Mouse (Mus musculus) left cerebral cortex, postnatal 14 days (tissue): ENCODE measurements around the gene Phgdh. TPM values are rescaled to one million over a fixed set of nuclear protein-coding genes. Genes with fewer than 3 reads are reported as not detected.

ENCODE experiments used
- DNase-seq, 2 experiments: peaks; one replicate each; pipeline ENCODE4 v3.0.0; 2021 to 2022; ENCODE audit warnings: low spot score in 2 of 2, mixed read lengths in 1 of 2
- intact Hi-C: fragments of 180-260 bp; cut with DNase I; formaldehyde crosslinking; loops from one replicate; pipeline ENCODE4 v1.15.1; 2025
- total RNA-seq, 2 experiments: library from RNA; stranded (reverse); gene quantifications; 2 replicates each; pipeline ENCODE4 v1.2.3; 2021

The Phgdh gene
- total RNA-seq, 2 experiments from 2014 or later: 52.4 to 60.3 TPM

GRCm38 (mm10) chr3:98355344-98356025, 15.7 kb upstream of the Phgdh start:
- intact Hi-C loops: no loop called here
- no peak for DNase-seq

GRCm38 (mm10) chr3:98353892-98354291, 14.1 kb upstream of the Phgdh start:
- intact Hi-C loops: no loop called here
- peak; percentile 89 to 90 for DNase-seq

DNA sequence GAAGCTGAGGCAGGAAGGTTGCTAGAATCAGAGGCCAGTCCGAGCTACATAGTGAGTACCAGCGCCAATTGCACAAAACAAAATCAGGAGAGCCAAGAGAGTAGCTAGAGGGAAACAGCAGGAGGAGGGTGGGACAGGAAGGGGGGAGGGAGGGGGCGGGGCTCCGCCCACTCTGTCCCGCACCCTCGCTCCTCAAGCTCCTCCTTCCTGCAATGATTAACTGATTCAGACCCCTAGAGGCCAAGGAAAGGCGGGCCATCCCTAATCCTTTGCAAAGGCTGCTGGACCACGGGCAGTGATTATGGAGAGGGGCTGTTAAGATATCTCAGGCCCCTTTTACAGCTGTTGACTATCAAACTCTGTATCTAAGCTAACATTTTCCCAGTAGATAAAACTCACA, 8.9 kb upstream of the Phgdh start:
- intact Hi-C loops: no loop called here
- DNase-seq: no peak

DNA sequence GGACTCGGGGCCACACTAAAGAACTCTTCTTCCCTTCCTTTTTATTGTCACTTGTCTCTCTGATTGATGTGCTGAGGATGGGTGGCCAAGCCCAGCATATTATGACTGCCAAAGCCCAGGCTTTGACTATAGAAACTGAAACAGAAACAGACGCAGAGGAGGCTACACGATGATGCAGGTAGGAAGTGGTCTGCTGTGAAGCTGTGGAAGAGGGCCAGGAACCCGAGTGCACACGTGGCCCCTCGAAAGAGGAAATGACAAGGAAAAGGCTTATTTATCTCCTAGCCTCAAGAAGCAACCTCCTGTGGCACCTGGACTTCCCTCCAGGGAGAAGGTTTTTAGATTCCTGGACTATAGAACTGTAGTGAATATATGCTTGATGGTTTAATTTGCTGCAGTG, 8.3 kb upstream of the Phgdh start:
- no peak for DNase-seq
- intact Hi-C loops: no loop called here

DNA sequence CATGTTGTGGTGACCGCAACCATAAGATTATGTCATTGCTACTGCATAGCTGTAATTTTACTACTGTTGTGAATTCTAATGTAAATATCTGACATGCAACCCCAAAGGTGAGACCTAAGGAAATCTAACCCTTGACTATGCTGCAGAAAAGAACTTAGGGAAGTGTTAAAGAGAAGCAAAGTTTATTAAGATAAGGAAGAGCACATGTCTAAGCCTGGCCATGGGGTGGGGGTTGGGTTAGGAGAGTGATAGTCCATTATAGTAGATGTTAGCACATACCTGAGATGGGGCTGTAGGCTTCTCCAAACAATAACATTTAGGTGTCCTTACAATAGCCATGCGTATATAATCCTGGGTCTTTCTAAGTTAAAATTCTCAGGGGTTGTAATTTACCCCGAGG, 3.4 kb upstream of the Phgdh start:
- intact Hi-C loops: no loop called here
- DNase-seq: no peak

DNA sequence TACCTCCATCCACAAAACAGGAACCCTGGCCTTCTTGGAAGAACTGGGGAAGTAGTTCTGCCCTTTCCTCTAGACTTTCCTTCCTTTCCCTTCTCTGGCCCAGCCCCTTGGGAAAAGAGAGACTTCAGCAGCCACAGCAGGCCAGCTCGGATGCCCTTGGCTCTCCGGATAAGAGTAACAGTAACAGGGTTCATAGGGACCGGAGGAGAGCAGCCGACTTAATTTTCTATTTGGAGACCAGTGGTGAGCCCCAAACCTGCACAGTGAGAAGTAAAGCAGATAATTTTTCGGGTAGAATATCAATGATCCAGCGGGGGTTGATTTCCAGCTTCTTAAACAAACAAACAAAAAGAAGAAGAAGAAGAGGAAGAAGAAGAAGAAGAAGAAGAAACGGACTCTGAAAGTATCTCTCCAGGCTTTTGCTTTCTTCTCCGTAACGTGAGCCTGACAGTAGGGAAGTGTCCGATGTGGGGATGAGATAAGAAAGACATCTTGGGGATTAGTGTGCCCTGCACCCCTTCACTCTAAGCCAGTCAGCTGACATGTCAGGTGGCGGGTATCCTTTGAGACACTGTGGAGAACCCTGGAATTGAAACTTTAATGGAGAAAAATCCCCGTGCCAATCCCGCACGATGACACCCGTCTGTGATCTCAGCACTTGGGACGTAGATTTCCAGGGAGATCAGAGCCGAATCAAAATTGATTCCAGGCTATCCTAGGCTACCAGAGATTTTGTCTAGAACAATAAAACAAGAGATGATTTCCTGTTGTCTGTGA, 1.2 kb upstream of the Phgdh start:
- intact Hi-C loops: no loop called here
- DNase-seq: no peak

DNA sequence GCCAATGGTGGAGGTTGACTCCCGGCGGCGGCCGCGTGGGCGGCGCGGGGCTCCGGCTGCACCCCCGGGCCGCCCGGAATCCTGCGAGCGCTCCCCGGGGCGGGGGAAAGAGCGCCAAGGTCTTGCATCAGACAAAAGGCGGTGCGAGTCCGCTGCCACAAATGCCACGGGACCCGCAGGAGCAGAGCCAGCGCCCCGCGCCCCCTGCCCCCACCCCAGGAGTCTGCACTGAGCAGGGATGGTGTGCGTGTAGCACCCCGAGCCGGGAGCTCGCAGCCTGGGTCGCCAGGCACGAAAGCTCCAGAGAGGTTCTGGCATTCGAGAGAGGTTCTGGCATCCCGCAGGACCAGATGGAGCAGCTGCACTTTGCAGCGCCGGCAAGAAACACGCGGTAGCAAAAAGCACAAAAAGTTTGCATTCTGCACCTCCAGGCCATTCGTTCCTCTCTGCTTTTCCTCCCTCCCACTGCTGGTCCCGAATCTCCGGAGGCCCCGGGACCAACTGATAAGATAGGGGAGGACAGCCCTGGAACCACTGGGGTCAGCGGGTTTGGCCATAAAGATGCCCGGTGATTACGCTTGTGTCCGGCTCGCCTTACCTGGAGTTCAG, 589 bp downstream of the Phgdh start:
- DNase-seq: no peak
- intact Hi-C loops: no loop called here

DNA sequence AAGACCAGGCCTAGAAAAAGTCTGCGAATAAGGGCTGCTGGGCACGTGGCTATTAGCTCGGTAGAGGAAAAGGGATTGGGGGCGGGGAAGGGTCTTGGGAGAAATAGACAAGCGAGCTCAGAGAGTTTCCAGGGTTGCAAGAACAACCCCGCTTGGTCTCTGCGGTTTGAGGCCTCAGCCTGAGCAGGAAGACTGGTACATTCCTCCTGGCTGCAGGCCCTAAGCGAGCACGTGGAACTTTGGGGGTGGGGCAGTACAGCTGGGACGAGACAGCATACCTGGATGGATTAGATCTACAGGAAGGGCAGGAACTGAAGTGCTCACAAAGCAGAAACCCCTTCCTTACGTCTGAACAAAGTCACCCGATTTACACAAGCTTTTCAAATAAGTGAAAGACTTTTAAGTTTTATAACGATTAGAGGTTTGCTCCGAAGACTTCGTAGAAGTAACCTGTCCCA, 1.2 kb downstream of the Phgdh start:
- intact Hi-C loops: no loop called here
- peak; percentile 33 to 55 for DNase-seq

GRCm38 (mm10) chr3:98336661-98337654, 2.8 kb downstream of the Phgdh start:
- intact Hi-C loops: no loop called here
- DNase-seq: no peak

DNA sequence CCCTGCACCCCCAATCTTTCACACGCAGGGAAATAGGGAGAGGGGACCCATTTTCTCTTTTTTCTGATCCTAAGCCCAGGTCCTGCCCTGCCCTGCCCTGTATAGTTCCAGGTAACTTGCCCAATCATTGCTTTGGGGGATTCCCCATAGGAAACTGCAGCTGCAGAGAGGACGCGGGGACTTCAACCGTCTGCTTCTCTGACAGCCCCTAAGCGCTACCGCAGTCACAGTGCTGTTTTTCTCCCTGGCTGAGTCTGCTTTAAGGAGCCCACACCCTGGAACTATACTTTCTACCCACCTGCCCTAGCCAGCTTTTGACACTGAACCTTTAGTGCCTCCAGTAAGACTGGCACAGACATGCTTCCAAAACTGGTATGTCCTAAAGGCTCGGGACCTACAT, 3.9 kb downstream of the Phgdh start:
- no peak for DNase-seq
- intact Hi-C loops: no loop called here

DNA sequence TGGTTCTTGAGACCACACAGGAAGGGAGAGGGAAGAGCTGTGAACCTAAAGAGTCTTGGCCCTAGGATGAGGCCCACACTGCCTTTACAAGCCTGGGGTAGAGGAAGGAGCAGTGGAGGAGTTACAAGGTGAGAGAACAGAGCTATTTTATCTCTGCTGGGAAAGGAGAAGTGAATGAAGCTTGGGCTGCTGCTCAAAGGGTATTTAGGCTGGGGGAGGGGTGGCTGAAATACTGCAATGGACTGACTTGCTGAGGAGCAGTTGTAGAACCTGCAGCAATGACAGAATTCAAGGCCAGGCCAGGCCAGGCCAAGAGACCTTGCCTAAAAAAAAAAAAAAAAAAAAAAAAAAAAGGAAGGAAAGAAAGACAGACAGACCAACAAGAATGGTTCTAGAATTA, 4.5 kb downstream of the Phgdh start:
- no peak for DNase-seq
- intact Hi-C loops: no loop called here

DNA sequence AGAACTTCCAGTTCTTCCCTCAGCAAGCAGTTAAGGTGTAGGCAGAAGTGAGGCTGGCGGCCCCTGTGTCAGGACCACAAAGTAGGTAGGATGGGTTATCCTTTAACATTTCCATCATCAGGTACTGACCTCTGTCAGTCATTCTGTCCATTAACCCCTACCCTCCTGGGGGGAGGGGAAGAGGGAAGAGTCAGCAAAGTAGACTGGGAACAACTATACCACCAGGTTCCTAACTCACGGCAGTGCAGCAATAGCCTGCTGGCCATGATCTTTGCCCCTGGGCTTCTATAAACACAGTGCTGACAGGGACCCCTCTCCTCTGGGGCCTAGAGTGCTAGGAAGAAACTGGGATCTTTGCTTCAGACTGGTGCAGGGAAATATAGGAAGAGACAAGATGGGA, 5.8 kb downstream of the Phgdh start:
- DNase-seq: no peak
- intact Hi-C loops: no loop called here

DNA sequence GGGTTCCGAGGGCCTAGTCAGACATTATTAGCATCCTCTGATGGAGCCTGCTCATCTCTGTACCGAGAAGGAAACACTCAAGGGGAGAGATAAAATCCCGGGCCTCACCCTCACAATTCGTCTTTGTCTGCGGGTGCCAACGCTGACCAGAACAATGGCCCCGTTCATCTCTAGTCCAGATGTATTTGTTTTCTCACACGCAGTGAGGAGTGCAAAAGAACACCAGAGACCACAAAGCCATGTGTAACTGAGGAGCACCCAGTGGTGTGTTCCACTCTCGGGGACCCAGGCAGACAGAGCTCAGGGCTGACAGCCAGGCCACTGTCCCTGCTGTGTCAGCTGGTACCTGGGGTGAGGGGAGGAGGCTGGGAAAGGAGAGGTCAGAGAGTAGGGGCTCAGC, 15.6 kb downstream of the Phgdh start:
- no peak for DNase-seq

DNA sequence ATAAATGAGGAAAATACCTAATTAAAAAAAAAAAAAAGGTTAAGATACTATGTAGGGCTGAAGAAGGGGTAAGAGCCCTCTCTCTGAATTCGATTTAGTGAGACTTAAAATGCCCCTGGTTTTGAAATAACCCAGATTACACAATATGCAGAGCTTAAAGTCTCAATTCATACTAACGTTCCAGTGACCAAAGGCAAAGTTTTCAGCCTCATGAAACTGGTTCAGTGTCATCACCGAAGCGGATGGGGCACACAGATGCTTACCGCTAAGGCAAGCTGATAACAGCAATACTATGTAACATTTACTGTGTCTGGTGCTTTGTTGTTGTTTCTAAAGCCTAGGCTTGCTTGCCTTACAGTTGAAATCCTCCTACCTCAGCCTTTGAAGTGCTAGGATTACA, 17.6 kb downstream of the Phgdh start:
- intact Hi-C loops: no loop called here
- DNase-seq: no peak

More for the DNA sequence above, 15.6 kb downstream of the Phgdh start:
- intact Hi-C loops: no loop called here

GRCm38 (mm10) chr3:98319190-98319589, 20.6 kb downstream of the Phgdh start:
- DNase-seq: peak in 1 of 2 experiments; percentile 70
- intact Hi-C loops: no loop called here

GRCm38 (mm10) chr3:98317143-98317542, 22.6 kb downstream of the Phgdh start:
- DNase-seq: peak; percentile 52 to 61
- intact Hi-C loops: no loop called here

DNA sequence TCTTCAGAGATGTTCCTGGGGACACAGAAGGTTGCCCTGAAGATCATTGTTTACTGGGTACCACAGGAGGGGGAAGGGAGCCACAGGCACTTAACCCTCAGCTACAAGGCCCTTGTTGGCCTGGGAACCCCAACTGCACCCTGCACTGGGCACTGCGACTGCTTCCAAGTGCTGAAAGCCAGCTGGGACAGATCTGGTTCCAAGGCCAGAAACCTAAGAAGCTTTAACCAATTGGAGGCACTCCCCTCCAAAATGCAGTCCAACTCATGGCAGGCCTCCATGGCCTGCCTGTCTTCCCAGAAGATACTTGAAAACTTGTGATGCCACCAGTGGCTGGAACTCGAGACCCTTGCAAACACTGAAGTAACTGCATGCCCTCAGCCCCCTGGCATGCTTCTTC, 24.6 kb downstream of the Phgdh start:
- DNase-seq: no peak
- intact Hi-C loops: no loop called here

- no peak for DNase-seq
- intact Hi-C loops: loop anchor here (1.0 to 5.0 kb wide), 2 partner anchors 86 to 386 kb away; no protein-coding TSS in a partner anchor
Measured at GRCm38 (mm10) chr3:98313294-98314155, 26.3 kb downstream of the Phgdh start.
